Mouse (Mus musculus) thymus, adult 2 months (tissue): ENCODE data around the gene Vgll4.

Experiments used
- CTCF ChIP-seq: fragments of 200-500 bp; IDR thresholded peaks from 2 replicates; pipeline ENCODE4 v1.5.1; 2012; ENCODE audit warnings: mild to moderate bottlenecking, control low read depth, low read length, moderate library complexity, borderline replicate concordance; ENCODE audit not compliant: control insufficient read depth, poor library complexity, insufficient read depth; ENCODE audit errors: extremely low read depth
- POLR2A ChIP-seq: fragments of 200-500 bp; IDR thresholded peaks from 2 replicates; pipeline ENCODE4 v1.6.1; 2012; ENCODE audit warnings: mild to moderate bottlenecking, low read length, control low read depth, moderate library complexity; ENCODE audit not compliant: control insufficient read depth, poor library complexity, insufficient read depth; ENCODE audit errors: extremely low read depth

- TF ChIP-seq POLR2A (no peak), CTCF (no peak)
Observed at GRCm38 (mm10) chr6:114885129-114885528, 84.7 kb downstream of the Vgll4 start.
